Mouse (Mus musculus) intestine, postnatal 0 days (tissue): ENCODE measurements around the gene Crat. TPM values are rescaled to one million over a fixed set of nuclear protein-coding genes. Genes with fewer than 3 reads are reported as not detected.

Experiments
- ATAC-seq: fragments of 200-750 bp; cut with Nextera tagmentation; 2 replicates; pipeline ENCODE4 v1.8.0; 2017; ENCODE audit warnings: mild to moderate bottlenecking, moderate TSS enrichment, moderate library complexity
- H3K27ac ChIP-seq: fragments of 300-500 bp; sonication (generic); 2 replicates; pipeline ENCODE4 v1.5.1; 2014; ENCODE audit warnings: mild to moderate bottlenecking, low read depth, low read length, moderate library complexity
- H3K27me3 ChIP-seq: fragments of 300-500 bp; sonication (generic); replicated peaks from 2 replicates; pipeline ENCODE4 v1.6.1; 2014; ENCODE audit warnings: low read length, mixed read lengths; ENCODE audit not compliant: control insufficient read depth, insufficient read depth
- H3K36me3 ChIP-seq: fragments of 300-500 bp; sonication (generic); 2 replicates; pipeline ENCODE4 v1.6.1; 2014; ENCODE audit warnings: mild to moderate bottlenecking, moderate library complexity; ENCODE audit not compliant: control insufficient read depth, insufficient read depth
- H3K4me1 ChIP-seq: fragments of 300-500 bp; sonication (generic); replicated peaks from 2 replicates; pipeline ENCODE4 v1.6.1; 2014; ENCODE audit warnings: antibody characterized with exemption, low read length, mixed read lengths; ENCODE audit not compliant: control insufficient read depth, insufficient read depth
- H3K4me2 ChIP-seq: fragments of 300-500 bp; sonication (generic); replicated peaks from 2 replicates; pipeline ENCODE4 v1.6.1; 2014; ENCODE audit warnings: low read depth, mild to moderate bottlenecking, moderate library complexity
- H3K4me3 ChIP-seq: fragments of 300-500 bp; sonication (generic); 2 replicates; pipeline ENCODE4 v1.5.1; 2014; ENCODE audit warnings: low read depth, low read length
- H3K9ac ChIP-seq: fragments of 300-500 bp; sonication (generic); 2 replicates; pipeline ENCODE4 v1.6.1; 2014; ENCODE audit warnings: mild to moderate bottlenecking, low read depth, low read length
- H3K9me3 ChIP-seq: fragments of 300-500 bp; sonication (generic); 2 replicates; pipeline ENCODE4 v1.6.1; 2016; ENCODE audit warnings: mixed run types; ENCODE audit not compliant: control insufficient read depth
- CTCF ChIP-seq: sonication (generic); IDR thresholded peaks from 2 replicates; pipeline ENCODE4 v1.5.1; 2016; ENCODE audit warnings: low read depth, mild to moderate bottlenecking, control low read depth, antibody characterized with exemption, moderate library complexity
- WGBS: fragments of 180-500 bp; shearing (Covaris S2); extraction: QIAGEN DNeasy Blood & Tissue Kit; methylation state at CpG from one replicate; pipeline ENCODE4 v1.1.7; 2014; 5-methylcytosine and 5-hydroxymethylcytosine counted together
- polyA plus RNA-seq: library from polyadenylated mRNA; unstranded; fragments of >200 nt; fragmentation: Nextera tagmentation; extraction: Ambion mirVana; gene quantifications from 2 replicates; pipeline ENCODE4 v1.2.1, GENCODE M21; 2015

Gene Crat
- polyA plus RNA-seq, 1 experiment from 2014 or later, result 46.1 TPM

DNA sequence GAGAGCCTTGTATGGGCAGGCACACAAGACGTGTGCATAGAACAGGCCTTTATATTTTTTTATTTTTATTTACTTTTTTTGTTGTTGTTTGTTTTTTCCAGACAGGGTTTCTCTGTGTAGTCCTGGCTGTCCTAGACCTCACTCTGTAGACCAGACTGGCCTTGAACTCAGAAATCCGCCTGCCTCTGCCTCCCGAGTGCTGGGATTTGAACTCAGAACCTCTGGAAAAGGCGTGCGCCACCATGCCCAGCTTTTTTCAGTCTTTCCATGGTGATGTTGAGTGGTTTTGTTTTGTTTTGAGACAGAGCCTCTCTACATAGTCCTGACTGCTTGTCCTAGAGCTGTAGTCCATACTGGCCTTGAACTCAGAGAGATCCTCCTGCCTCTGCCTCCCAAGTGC is 42.9 kb downstream of the Crat start:
- 99% methylated on average over 5 of the region's 5 CpGs for WGBS
- H3K36me3 ChIP-seq, result peaks cover 85% of the 10 kb centered on the region
- no peak for ATAC-seq
- H3K27me3 ChIP-seq, result no peaks in the 10 kb centered on the region
- TF ChIP-seq CTCF, result no peak
- no peak overlapping the region for H3K4me2 ChIP-seq
- H3K9ac ChIP-seq, result no peak overlapping the region
- no peak overlapping the region for H3K4me3 ChIP-seq
- H3K4me1 ChIP-seq, result no peaks in the 10 kb centered on the region
- no peak overlapping the region for H3K27ac ChIP-seq
- no peaks in the 10 kb centered on the region for H3K9me3 ChIP-seq

- H3K4me2 ChIP-seq, result no peak overlapping the region
- no peak for TF ChIP-seq CTCF
- H3K9me3 ChIP-seq, result no peaks in the 10 kb centered on the region
- H3K9ac ChIP-seq, result no peak overlapping the region
- no peak overlapping the region for H3K27ac ChIP-seq
- peaks cover 79% of the 10 kb centered on the region for H3K36me3 ChIP-seq
- 98% methylated on average over 8 of the region's 8 CpGs for WGBS
- ATAC-seq, result no peak
- no peak overlapping the region for H3K4me3 ChIP-seq
- H3K4me1 ChIP-seq, result no peaks in the 10 kb centered on the region
- no peaks in the 10 kb centered on the region for H3K27me3 ChIP-seq
Measured at GRCm38 (mm10) chr2:30371544-30371943, 44.1 kb downstream of the Crat start.

DNA sequence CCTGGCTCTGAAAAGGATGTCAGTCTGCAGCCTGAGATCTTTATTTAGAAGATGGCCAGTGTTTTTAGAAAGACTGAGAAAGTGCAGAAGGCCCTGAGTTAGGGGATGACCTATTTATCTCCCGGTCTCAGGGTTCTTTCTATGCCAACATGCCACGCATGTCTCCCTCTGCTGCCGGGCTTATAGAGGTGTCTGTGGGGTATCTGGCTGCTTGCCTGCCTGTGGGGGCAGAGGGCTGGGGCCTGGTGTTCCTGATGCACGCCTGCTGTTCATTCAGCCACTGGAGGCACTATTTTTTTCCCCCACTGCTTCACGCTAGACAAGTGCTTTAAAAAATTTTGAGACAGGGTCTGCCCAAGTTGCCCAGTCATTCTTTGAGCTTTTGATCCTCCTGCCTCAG is 49.4 kb downstream of the Crat start:
- no peak overlapping the region for H3K27ac ChIP-seq
- no peak for ATAC-seq

GRCm38 (mm10) chr2:30365281-30366069 is 50.1 kb downstream of the Crat start:
- Histone ChIP-seq H3K27me3 (no peaks in the 10 kb centered on the region), H3K9me3 (no peaks in the 10 kb centered on the region), H3K4me1 (peaks cover 7% of the 10 kb centered on the region; the same call in 1 of the 2 replicates), H3K36me3 (peaks cover 30% of the 10 kb centered on the region), H3K27ac (no peak overlapping the region), H3K9ac (no peak overlapping the region), H3K4me2 (peak overlapping the region; percentile 93), H3K4me3 (peak overlapping the region; percentile 91; the same call in 1 of the 2 replicates)
- WGBS, result 86% methylated on average over 2 of the region's 2 CpGs
- ATAC-seq, result no peak
- no peak for TF ChIP-seq CTCF

More for the DNA sequence above, 49.4 kb downstream of the Crat start:
- H3K36me3 ChIP-seq, result peaks cover 37% of the 10 kb centered on the region
- 73% methylated on average over 5 of the region's 5 CpGs for WGBS
- TF ChIP-seq CTCF, result no peak
- peaks cover 7% of the 10 kb centered on the region; the same call in 1 of the 2 replicates for H3K4me1 ChIP-seq
- H3K4me3 ChIP-seq, result no peak overlapping the region
- no peaks in the 10 kb centered on the region for H3K27me3 ChIP-seq
- no peaks in the 10 kb centered on the region for H3K9me3 ChIP-seq
- no peak overlapping the region for H3K9ac ChIP-seq
- no peak overlapping the region for H3K4me2 ChIP-seq

DNA sequence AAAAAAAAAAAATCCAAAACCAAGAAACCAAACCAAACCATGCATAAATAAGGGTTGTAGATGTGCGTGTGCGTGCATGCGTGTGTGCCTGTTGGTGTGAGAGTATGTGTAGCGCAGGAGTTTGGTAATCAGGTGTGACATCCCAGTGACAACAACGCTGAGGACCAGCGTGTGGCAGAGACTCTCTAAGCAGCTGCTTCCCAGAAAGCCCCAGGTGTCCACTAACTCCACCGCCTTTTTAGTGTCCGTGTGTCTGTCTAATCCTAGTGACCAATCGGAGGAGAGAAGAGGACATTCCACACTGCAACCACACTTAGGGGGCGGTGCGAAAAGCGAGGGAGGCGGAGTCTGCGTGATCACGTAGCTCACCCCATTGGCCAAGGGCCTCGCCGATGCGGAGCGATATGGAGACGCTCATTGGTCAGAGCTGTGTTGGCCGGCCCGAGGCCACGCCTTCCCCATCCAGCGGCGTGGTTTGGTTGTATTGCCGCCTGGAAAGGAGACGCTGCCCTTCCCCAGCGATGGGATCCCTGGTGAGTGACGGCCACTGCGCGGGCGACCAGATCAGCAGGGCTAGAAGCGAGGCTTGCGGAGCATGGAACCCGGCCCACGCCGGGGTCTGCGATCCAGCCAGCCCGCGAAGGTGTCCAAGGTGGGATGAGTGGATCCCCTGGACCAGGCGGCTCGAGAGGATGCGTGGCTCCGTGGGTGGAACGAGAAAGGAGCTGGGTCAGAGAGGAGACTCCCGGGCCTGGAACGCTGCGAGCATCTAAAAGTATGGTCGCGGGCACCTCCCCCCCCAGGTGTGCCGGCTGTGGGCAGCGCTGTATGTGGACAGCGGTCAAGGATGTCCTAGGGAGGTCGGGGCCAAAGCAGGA is 51.6 kb downstream of the Crat start, which contains the start of gene Miga2:
Miga2 (plus strand) TSS at position 461 of the 878 bp plus-strand sequence.
- Histone ChIP-seq H3K9ac (peak within 1 kb of the TSS; percentile 59), H3K4me1 (peaks cover 7% of the 10 kb centered on the region; the same call in 1 of the 2 replicates), H3K36me3 (peaks cover 17% of the 10 kb centered on the region), H3K27me3 (no peaks in the 10 kb centered on the region), H3K27ac (no peak within 1 kb of the TSS), H3K9me3 (no peaks in the 10 kb centered on the region), H3K4me2 (peak within 1 kb of the TSS; percentile 93), H3K4me3 (peak within 1 kb of the TSS; percentile 91)
- WGBS, result under 1% methylated on average over 54 of the region's 54 CpGs
- no peak for TF ChIP-seq CTCF
- ATAC-seq, result peak; percentile 97

GRCm38 (mm10) chr2:30362865-30363264 is 52.7 kb downstream of the Crat start:
- ATAC-seq, result no peak
- WGBS, result 78% methylated on average over 5 of the region's 5 CpGs
- H3K9me3 ChIP-seq, result no peaks in the 10 kb centered on the region
- no peak overlapping the region for H3K27ac ChIP-seq
- no peaks in the 10 kb centered on the region for H3K27me3 ChIP-seq
- H3K9ac ChIP-seq, result no peak overlapping the region
- H3K36me3 ChIP-seq, result peaks cover 5% of the 10 kb centered on the region; the same call in 1 of the 2 replicates
- peak; percentile 49 for TF ChIP-seq CTCF
- no peak overlapping the region for H3K4me3 ChIP-seq
- H3K4me2 ChIP-seq, result no peak overlapping the region
- H3K4me1 ChIP-seq, result peaks cover 7% of the 10 kb centered on the region; the same call in 1 of the 2 replicates
